15 mouse cellular contexts compared by ENCODE assay signal in genomic region chr7:48991911-48992552, GRCm38 (mm10).
DNase-seq lines count a peak whose midpoint lies in the region; ATAC-seq and TF ChIP-seq lines count a peak whose summit lies in the region.
"Had no signal": no experiment of that assay in that cellular context is flagged by ENCODE, and none has a peak within 500 bp of the region (broad histone marks: within the 10 kb centered on the region; RNA-seq: fewer than 3 reads in every experiment).

No protein-coding gene starts in this region.

- no peak overlapping the region for H3K9ac ChIP-seq in heart, embryonic 12.5 days
- no peak overlapping the region for H3K9ac ChIP-seq in stomach, embryonic 14.5 days (replicated peaks; ENCODE audit: low read depth, low read length)
- no peak overlapping the region for H3K9ac ChIP-seq in stomach, postnatal 0 days (ENCODE audit: low read length)
- 0 out of 2 replicates have a peak overlapping the region, but pooled peaks have one; percentile 9 for H3K9ac ChIP-seq in liver, postnatal 0 days (replicated peaks)

- no peak overlapping the region for H3K27ac ChIP-seq in heart, embryonic 12.5 days (ENCODE audit: poor library complexity, severe bottlenecking)
- no peak overlapping the region for H3K27ac ChIP-seq in stomach, embryonic 14.5 days (ENCODE audit: low read length)
- H3K27ac ChIP-seq in stomach, postnatal 0 days (replicated peaks): no peak overlapping the region
- H3K27ac ChIP-seq in liver, postnatal 0 days (ENCODE audit: low read depth): peak overlapping the region; percentile 90

- peak; percentile 82 for ATAC-seq in heart, embryonic 12.5 days (ENCODE audit: insufficient number of reproducible peaks, low FRiP score)
- ATAC-seq in stomach, embryonic 14.5 days (ENCODE audit: insufficient number of reproducible peaks, insufficient read depth, low FRiP score, low read depth): peak; percentile 65; the same call in 1 of the 2 replicates
- ATAC-seq in stomach, postnatal 0 days (ENCODE audit: low FRiP score, low TSS enrichment): no peak
- ATAC-seq in liver, postnatal 0 days: peak; percentile 99
- no peak for ATAC-seq in cerebellum, adult (ENCODE audit: insufficient number of reproducible peaks, low FRiP score, low TSS enrichment)

- no peak overlapping the region for H3K4me3 ChIP-seq in heart, embryonic 12.5 days
- H3K4me3 ChIP-seq in stomach, embryonic 14.5 days (ENCODE audit: low read depth, low read length): no peak overlapping the region
- H3K4me3 ChIP-seq in stomach, postnatal 0 days (ENCODE audit: low read depth, low read length): no peak overlapping the region
- H3K4me3 ChIP-seq in liver, postnatal 0 days (ENCODE audit: low read depth, low read length): no peak overlapping the region

- 11% methylated on average over 8 of the region's 8 CpGs for WGBS in heart, embryonic 12.5 days
- WGBS in stomach, embryonic 14.5 days: 18% methylated on average over 8 of the region's 8 CpGs
- WGBS in stomach, postnatal 0 days: 25% methylated on average over 8 of the region's 8 CpGs
- WGBS in liver, postnatal 0 days (ENCODE audit: insufficient replicate concordance): 25% methylated on average over 8 of the region's 8 CpGs

- no peak for TF ChIP-seq CTCF in stomach, postnatal 0 days (IDR thresholded peaks at IDR 0.05; ENCODE audit: low read depth)
- TF ChIP-seq CTCF in liver, postnatal 0 days (IDR thresholded peaks at IDR 0.05; ENCODE audit: low read depth): no peak

- H3K9me3 ChIP-seq in heart, embryonic 12.5 days (replicated peaks): no peaks in the 10 kb centered on the region
- no peaks in the 10 kb centered on the region for H3K9me3 ChIP-seq in stomach, embryonic 14.5 days (ENCODE audit: control insufficient read depth, low read depth, low read length)
- no peaks in the 10 kb centered on the region for H3K9me3 ChIP-seq in stomach, postnatal 0 days (ENCODE audit: control insufficient read depth, low read length)
- no peaks in the 10 kb centered on the region for H3K9me3 ChIP-seq in liver, postnatal 0 days (ENCODE audit: low read length)

- H3K27me3 ChIP-seq in heart, embryonic 12.5 days (replicated peaks): no peaks in the 10 kb centered on the region
- no peaks in the 10 kb centered on the region for H3K27me3 ChIP-seq in stomach, embryonic 14.5 days (ENCODE audit: control insufficient read depth, insufficient read depth, low read length)
- H3K27me3 ChIP-seq in stomach, postnatal 0 days (ENCODE audit: control insufficient read depth, insufficient read depth, low read length): no peaks in the 10 kb centered on the region
- 0 out of 2 replicates have a peak, but pooled peaks cover 5% of the 10 kb centered on the region for H3K27me3 ChIP-seq in liver, postnatal 0 days (ENCODE audit: insufficient read depth, low read length)

- peaks cover 26% of the 10 kb centered on the region for H3K4me1 ChIP-seq in heart, embryonic 12.5 days (replicated peaks)
- 0 out of 2 replicates have a peak, but pooled peaks cover 5% of the 10 kb centered on the region for H3K4me1 ChIP-seq in stomach, embryonic 14.5 days (ENCODE audit: control insufficient read depth, insufficient read depth, low read length)
- H3K4me1 ChIP-seq in stomach, postnatal 0 days (replicated peaks; ENCODE audit: control insufficient read depth, insufficient read depth): no peaks in the 10 kb centered on the region
- H3K4me1 ChIP-seq in liver, postnatal 0 days (ENCODE audit: insufficient read depth): peaks cover 18% of the 10 kb centered on the region

- no peak for TF ChIP-seq EP300 in stomach, postnatal 0 days (optimal IDR thresholded peaks at IDR 0.05)
- peak; percentile 96 for TF ChIP-seq EP300 in liver, postnatal 0 days (IDR thresholded peaks at IDR 0.05; ENCODE audit: low read depth)

- H3K4me2 ChIP-seq in heart, embryonic 12.5 days: peak overlapping the region; percentile 17; the same call in 1 of the 2 replicates
- H3K4me2 ChIP-seq in stomach, embryonic 14.5 days (replicated peaks; ENCODE audit: low read depth, low read length): no peak overlapping the region
- no peak overlapping the region for H3K4me2 ChIP-seq in stomach, postnatal 0 days (replicated peaks; ENCODE audit: low read depth)
- H3K4me2 ChIP-seq in liver, postnatal 0 days (ENCODE audit: low read depth, low read length): peak overlapping the region; percentile 60

- no peaks in the 10 kb centered on the region for H3K36me3 ChIP-seq in heart, embryonic 12.5 days
- H3K36me3 ChIP-seq in stomach, embryonic 14.5 days (ENCODE audit: control insufficient read depth, insufficient read depth, low read length): no peaks in the 10 kb centered on the region
- H3K36me3 ChIP-seq in stomach, postnatal 0 days (ENCODE audit: control insufficient read depth, insufficient read depth, low read length): no peaks in the 10 kb centered on the region
- no peaks in the 10 kb centered on the region for H3K36me3 ChIP-seq in liver, postnatal 0 days (replicated peaks; ENCODE audit: insufficient read depth, low read length)

- DNase-seq in heart, adult 9 months (ENCODE audit: low spot score in 2 of 2): no peak
- no peak for DNase-seq in stomach, postnatal 0 days (ENCODE audit: low spot score)
- DNase-seq in liver, postnatal 0 days: peak; percentile 63
- no peak for DNase-seq in T-cell, adult 2 months (ENCODE audit: low spot score)
- DNase-seq in natural killer cell, adult 2 months (ENCODE audit: low spot score in 2 of 2): no peak
- DNase-seq: adrenal gland, postnatal 36 days; B cell, adult 2 months; cerebellum, postnatal 25 days; gastrocnemius, postnatal 25 days; kidney, postnatal 4 days; right cerebral cortex, postnatal 25 days; thymus, postnatal 25 days had no signal

Comparison
In these comparisons a context has a peak if more than half of its experiments do, and no peak if none do; other contexts are left out.
1. ATAC-seq: peak in heart, embryonic 12.5 days (single experiment), stomach, embryonic 14.5 days (single experiment) and liver, postnatal 0 days (single experiment); none in stomach, postnatal 0 days (single experiment) and cerebellum, adult (single experiment).
2. H3K4me2 ChIP-seq: peak in heart, embryonic 12.5 days (single experiment) and liver, postnatal 0 days (single experiment); none in stomach, embryonic 14.5 days (single experiment) and stomach, postnatal 0 days (single experiment).